Mouse (Mus musculus) kidney, adult 2 months (tissue): ENCODE results near the gene Lysmd1. TPM values are rescaled to one million over a fixed set of nuclear protein-coding genes. Genes with fewer than 3 reads are reported as not detected.

Source experiments
- DNase-seq: peaks from one replicate; pipeline ENCODE4 v3.0.0; 2021
- H3K27ac ChIP-seq: fragments of 200-500 bp; 2 replicates; pipeline ENCODE4 v1.5.1; 2012; ENCODE audit warnings: low read depth, low read length, control low read depth, inconsistent platforms; ENCODE audit not compliant: insufficient read depth
- H3K27me3 ChIP-seq: fragments of 200-500 bp; replicated peaks from 2 replicates; pipeline ENCODE4 v1.6.1; 2012; ENCODE audit warnings: mild to moderate bottlenecking, moderate library complexity, low read length, inconsistent platforms; ENCODE audit not compliant: control insufficient read depth, insufficient read depth
- H3K36me3 ChIP-seq: fragments of 200-500 bp; 2 replicates; pipeline ENCODE4 v1.6.1; 2012; ENCODE audit warnings: mild to moderate bottlenecking, moderate library complexity, low read length, inconsistent platforms; ENCODE audit not compliant: control insufficient read depth, insufficient read depth
- H3K4me1 ChIP-seq: fragments of 200-500 bp; 2 replicates; pipeline ENCODE4 v1.6.1; 2011; ENCODE audit warnings: low read length; ENCODE audit not compliant: control insufficient read depth, insufficient read depth
- H3K4me3 ChIP-seq: fragments of 200-500 bp; 2 replicates; pipeline ENCODE4 v1.5.1; 2011; ENCODE audit warnings: mild to moderate bottlenecking, low read depth, low read length, control low read depth; ENCODE audit not compliant: insufficient read depth
- CTCF ChIP-seq: fragments of 200-500 bp; conservative IDR thresholded peaks from 2 replicates; pipeline ENCODE4 v1.5.1; 2011; ENCODE audit warnings: low read depth, mild to moderate bottlenecking, control low read depth, low read length, moderate library complexity, mixed read lengths; ENCODE audit not compliant: insufficient read depth, insufficient read length
- POLR2A ChIP-seq: fragments of 200-500 bp; IDR thresholded peaks from one replicate; pipeline ENCODE4 v1.6.1; 2011; ENCODE audit warnings: low read depth, low read length, control low read depth
- WGBS: fragments of 180-500 bp; shearing (Covaris S2); methylation state at CpG from one replicate; pipeline ENCODE4 v1.1.7; 2018; 5-methylcytosine and 5-hydroxymethylcytosine counted together
- polyA plus RNA-seq: library from polyadenylated mRNA; depleted of rRNA; stranded (reverse); fragments of >200 nt; gene quantifications from 2 replicates; pipeline ENCODE4 v1.2.3, GENCODE M21; 2012

Lysmd1 gene
- polyA plus RNA-seq, 1 experiment, result 11.3 TPM

- 50% methylated on average over 4 of the region's 4 CpGs for WGBS
- Histone ChIP-seq H3K4me1 (no peaks in the 10 kb centered on the region), H3K36me3 (no peaks in the 10 kb centered on the region), H3K4me3 (no peak overlapping the region), H3K27ac (no peak overlapping the region), H3K27me3 (no peaks in the 10 kb centered on the region)
- peak; percentile 75 for TF ChIP-seq CTCF
- no peak for TF ChIP-seq POLR2A
- peak; percentile 57 for DNase-seq
Observed at GRCm38 (mm10) chr3:95153874-95154273, 20.0 kb downstream of the Lysmd1 start.

DNA sequence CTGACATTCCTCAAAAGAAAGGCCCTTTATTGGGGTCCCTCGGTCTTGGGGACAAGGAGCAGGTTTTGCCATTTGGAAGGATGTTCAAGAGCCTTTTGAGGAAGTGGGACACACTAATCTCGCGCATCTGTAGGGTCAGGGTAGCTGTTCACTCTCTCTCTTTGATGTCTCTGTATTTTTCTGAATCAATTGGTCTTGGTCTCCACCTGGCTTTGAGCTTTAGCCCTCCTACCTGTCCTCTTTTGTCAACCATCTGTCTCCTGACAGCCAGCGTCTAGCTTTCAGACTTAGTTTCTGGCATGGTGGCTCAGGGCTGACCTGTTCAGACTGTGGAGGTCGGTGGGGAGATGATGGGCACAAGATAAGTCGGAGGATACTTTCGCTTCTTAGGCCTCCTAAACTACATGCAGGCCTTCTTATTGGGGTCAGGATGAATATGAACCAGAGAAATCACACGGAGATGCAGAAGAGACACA is 25.7 kb downstream of the Lysmd1 start:
- DNase-seq, result no peak
- WGBS, result 49% methylated on average over 8 of the region's 8 CpGs
- TF ChIP-seq POLR2A, result no peak
- no peak for TF ChIP-seq CTCF
- Histone ChIP-seq H3K36me3 (no peaks in the 10 kb centered on the region), H3K4me1 (peaks cover 9% of the 10 kb centered on the region; the same call in 1 of the 2 replicates), H3K27me3 (no peaks in the 10 kb centered on the region), H3K4me3 (peak overlapping the region; percentile 63), H3K27ac (no peak overlapping the region)

- no peaks in the 10 kb centered on the region for H3K27me3 ChIP-seq
- H3K27ac ChIP-seq, result no peak within 1 kb of the TSS
- WGBS, result under 1% methylated on average over 66 of the region's 66 CpGs
- H3K36me3 ChIP-seq, result no peaks in the 10 kb centered on the region
- TF ChIP-seq CTCF (no peak), POLR2A (no peak)
- DNase-seq, result peak; percentile 95
- H3K4me3 ChIP-seq, result peak within 1 kb of the TSS; percentile 93
- peaks cover 9% of the 10 kb centered on the region; the same call in 1 of the 2 replicates for H3K4me1 ChIP-seq
Observed at GRCm38 (mm10) chr3:95159987-95160963, 26.4 kb downstream of the Lysmd1 start, which contains the start of gene Sema6c. TSS of gene Sema6c (plus strand) at chr3:95160457.

DNA sequence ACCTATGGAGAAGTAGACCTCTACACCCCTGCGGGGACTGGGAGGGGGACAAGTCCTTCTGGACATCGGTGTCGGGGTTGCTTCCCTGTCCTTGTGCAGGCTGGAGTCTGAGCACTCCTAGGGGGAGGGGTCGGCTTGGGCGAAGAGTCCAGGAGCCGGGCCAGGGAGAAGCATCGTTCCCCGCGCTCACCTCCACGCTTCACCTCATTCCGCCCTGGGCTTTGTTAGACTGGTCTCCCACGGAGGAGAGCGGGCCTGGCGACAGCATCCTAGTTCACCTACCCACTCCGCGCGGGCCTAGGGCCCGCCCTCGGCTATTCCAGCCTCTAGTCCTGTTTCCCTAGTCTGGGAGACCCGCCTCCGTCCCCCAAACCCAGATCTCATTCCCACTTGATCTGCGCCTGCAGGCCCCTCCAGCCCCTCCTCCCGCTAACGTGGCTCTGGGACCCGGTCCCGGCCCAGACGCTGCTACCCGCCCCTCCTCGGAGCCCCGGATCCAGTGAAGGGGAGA is 27.2 kb downstream of the Lysmd1 start:
- no peak for DNase-seq
- TF ChIP-seq CTCF (no peak), POLR2A (no peak)
- Histone ChIP-seq H3K36me3 (no peaks in the 10 kb centered on the region), H3K27ac (no peak overlapping the region), H3K4me3 (peak overlapping the region; percentile 93), H3K27me3 (no peaks in the 10 kb centered on the region), H3K4me1 (peaks cover 9% of the 10 kb centered on the region; the same call in 1 of the 2 replicates)
- 13% methylated on average over 30 of the region's 30 CpGs for WGBS

- no peak for TF ChIP-seq CTCF
- TF ChIP-seq POLR2A, result no peak
- Histone ChIP-seq H3K36me3 (no peaks in the 10 kb centered on the region), H3K27ac (no peak overlapping the region), H3K27me3 (no peaks in the 10 kb centered on the region), H3K4me1 (peaks cover 9% of the 10 kb centered on the region; the same call in 1 of the 2 replicates), H3K4me3 (peak overlapping the region; percentile 93; the same call in 1 of the 2 replicates)
- WGBS, result 49% methylated on average over 9 of the region's 9 CpGs
- no peak for DNase-seq
Observed at GRCm38 (mm10) chr3:95161618-95162344, 27.9 kb downstream of the Lysmd1 start.

GRCm38 (mm10) chr3:95162345-95162628 is 28.4 kb downstream of the Lysmd1 start:
- DNase-seq, result no peak
- no peak overlapping the region for H3K27ac ChIP-seq
- WGBS, result 75% methylated on average over 2 of the region's 2 CpGs
- no peaks in the 10 kb centered on the region for H3K27me3 ChIP-seq
- no peak overlapping the region for H3K4me3 ChIP-seq
- TF ChIP-seq CTCF, result no peak
- no peak for TF ChIP-seq POLR2A
- no peaks in the 10 kb centered on the region for H3K36me3 ChIP-seq
- peaks cover 9% of the 10 kb centered on the region; the same call in 1 of the 2 replicates for H3K4me1 ChIP-seq
